Mouse (Mus musculus) limb, embryonic 14.5 days (tissue): ENCODE measurements at regions not wholly inside any gene's neighbourhood (a gene's known extent, or its start where the extent isn't known, plus 50 kb on each side); places are given as distances from the start of the nearest gene placed in this dataset.

ENCODE experiments used
- ATAC-seq: fragments of 200-750 bp; cut with Nextera tagmentation; 2 replicates; pipeline ENCODE4 v1.8.0; 2017; ENCODE audit warnings: low read depth, moderate number of reproducible peaks, moderate TSS enrichment; ENCODE audit not compliant: low FRiP score
- DNase-seq: peaks from one replicate; pipeline ENCODE4 v3.0.0-alpha.2; 2015; ENCODE audit warnings: low spot score
- H3K27ac ChIP-seq: fragments of 300-500 bp; sonication (generic); replicated peaks from 2 replicates; pipeline ENCODE4 v1.5.1; 2014; ENCODE audit warnings: low read depth, mild to moderate bottlenecking, low read length, moderate library complexity, mixed read lengths
- H3K27me3 ChIP-seq: fragments of 300-500 bp; sonication (generic); 2 replicates; pipeline ENCODE4 v1.6.1; 2014; ENCODE audit warnings: low read length, mixed read lengths; ENCODE audit not compliant: control insufficient read depth, insufficient read depth
- H3K36me3 ChIP-seq: fragments of 300-500 bp; sonication (generic); 2 replicates; pipeline ENCODE4 v1.6.1; 2014; ENCODE audit warnings: mild to moderate bottlenecking, low read length, moderate library complexity, mixed read lengths; ENCODE audit not compliant: control insufficient read depth, insufficient read depth
- H3K4me1 ChIP-seq: fragments of 300-500 bp; sonication (generic); 2 replicates; pipeline ENCODE4 v1.6.1; 2014; ENCODE audit warnings: antibody characterized with exemption, low read length, mixed read lengths; ENCODE audit not compliant: control insufficient read depth, insufficient read depth
- H3K4me2 ChIP-seq: fragments of 300-500 bp; sonication (generic); replicated peaks from 2 replicates; pipeline ENCODE4 v1.6.1; 2014; ENCODE audit warnings: low read depth, mild to moderate bottlenecking, low read length, moderate library complexity; ENCODE audit not compliant: severe bottlenecking
- H3K4me3 ChIP-seq: fragments of 300-500 bp; sonication (generic); replicated peaks from 2 replicates; pipeline ENCODE4 v1.5.1; 2014; ENCODE audit warnings: low read length
- H3K9ac ChIP-seq: fragments of 300-500 bp; sonication (generic); 2 replicates; pipeline ENCODE4 v1.6.1; 2014; ENCODE audit warnings: mild to moderate bottlenecking, low read depth, low read length, moderate library complexity; ENCODE audit not compliant: severe bottlenecking
- H3K9me3 ChIP-seq: fragments of 300-500 bp; sonication (generic); 2 replicates; pipeline ENCODE4 v1.6.1; 2016; ENCODE audit warnings: low read length; ENCODE audit not compliant: control insufficient read depth
- POLR2A ChIP-seq: fragments of 200-500 bp; IDR thresholded peaks from 2 replicates; pipeline ENCODE4 v1.8.0; 2012; ENCODE audit warnings: inconsistent platforms, mild to moderate bottlenecking, moderate library complexity, borderline replicate concordance; ENCODE audit not compliant: insufficient read depth, insufficient read length; ENCODE audit errors: extremely low read depth
- WGBS: fragments of 180-500 bp; shearing (Covaris S2); extraction: QIAGEN DNeasy Blood & Tissue Kit; methylation state at CpG from one replicate; pipeline ENCODE4 v1.1.7; 2014; 5-methylcytosine and 5-hydroxymethylcytosine counted together

GRCm38 (mm10) chr10:21702134-21702533 is 109.2 kb downstream of the 1700020N01Rik start:
- no peaks in the 10 kb centered on the region for H3K9me3 ChIP-seq
- DNase-seq (no peak), ATAC-seq (no peak)
- no peak overlapping the region for H3K4me2 ChIP-seq
- WGBS = 72% methylated on average over 1 of the region's 1 CpGs
- H3K9ac ChIP-seq = no peak overlapping the region
- no peak overlapping the region for H3K27ac ChIP-seq
- H3K36me3 ChIP-seq = no peaks in the 10 kb centered on the region
- no peaks in the 10 kb centered on the region for H3K27me3 ChIP-seq
- no peak overlapping the region for H3K4me3 ChIP-seq
- H3K4me1 ChIP-seq = no peaks in the 10 kb centered on the region
- no peak for TF ChIP-seq POLR2A

GRCm38 (mm10) chr10:21711866-21712265 is 118.9 kb downstream of the 1700020N01Rik start:
- Histone ChIP-seq H3K36me3 (no peaks in the 10 kb centered on the region), H3K27ac (no peak overlapping the region), H3K4me1 (no peaks in the 10 kb centered on the region), H3K4me2 (no peak overlapping the region), H3K4me3 (no peak overlapping the region), H3K9ac (no peak overlapping the region), H3K27me3 (no peaks in the 10 kb centered on the region), H3K9me3 (no peaks in the 10 kb centered on the region)
- 68% methylated on average over 7 of the region's 7 CpGs for WGBS
- no peak for DNase-seq
- ATAC-seq = no peak
- TF ChIP-seq POLR2A = no peak

- Histone ChIP-seq H3K4me1 (no peaks in the 10 kb centered on the region), H3K27me3 (no peaks in the 10 kb centered on the region), H3K27ac (no peak overlapping the region), H3K4me2 (no peak overlapping the region), H3K9me3 (no peaks in the 10 kb centered on the region), H3K36me3 (no peaks in the 10 kb centered on the region), H3K4me3 (no peak overlapping the region), H3K9ac (no peak overlapping the region)
- WGBS = 38% methylated on average over 3 of the region's 3 CpGs
- no peak for ATAC-seq
- no peak for TF ChIP-seq POLR2A
- no peak for DNase-seq
Measured at GRCm38 (mm10) chr10:21712828-21713227, 119.9 kb downstream of the 1700020N01Rik start.

GRCm38 (mm10) chr10:21715436-21715835 is 122.5 kb downstream of the 1700020N01Rik start:
- TF ChIP-seq POLR2A = no peak
- H3K36me3 ChIP-seq = no peaks in the 10 kb centered on the region
- ATAC-seq (no peak), DNase-seq (no peak)
- H3K4me1 ChIP-seq = no peaks in the 10 kb centered on the region
- no peak overlapping the region for H3K4me3 ChIP-seq
- no peak overlapping the region for H3K4me2 ChIP-seq
- no peak overlapping the region for H3K9ac ChIP-seq
- H3K27me3 ChIP-seq = no peaks in the 10 kb centered on the region
- no peaks in the 10 kb centered on the region for H3K9me3 ChIP-seq
- no peak overlapping the region for H3K27ac ChIP-seq
- WGBS = 81% methylated on average over 3 of the region's 3 CpGs

- ATAC-seq (no peak), DNase-seq (no peak)
- Histone ChIP-seq H3K4me3 (no peak overlapping the region), H3K36me3 (no peaks in the 10 kb centered on the region), H3K4me2 (no peak overlapping the region), H3K9ac (no peak overlapping the region), H3K27ac (no peak overlapping the region), H3K27me3 (no peaks in the 10 kb centered on the region), H3K9me3 (no peaks in the 10 kb centered on the region), H3K4me1 (no peaks in the 10 kb centered on the region)
- TF ChIP-seq POLR2A = no peak
- WGBS = 61% methylated on average over 4 of the region's 4 CpGs
Measured at GRCm38 (mm10) chr10:21718189-21718588, 125.2 kb downstream of the 1700020N01Rik start.

- TF ChIP-seq POLR2A = no peak
- Histone ChIP-seq H3K4me1 (no peaks in the 10 kb centered on the region), H3K36me3 (no peaks in the 10 kb centered on the region), H3K4me2 (no peak overlapping the region), H3K27me3 (no peaks in the 10 kb centered on the region), H3K9me3 (no peaks in the 10 kb centered on the region), H3K4me3 (no peak overlapping the region), H3K27ac (no peak overlapping the region), H3K9ac (no peak overlapping the region)
- ATAC-seq = no peak
- no peak for DNase-seq
- 93% methylated on average over 3 of the region's 3 CpGs for WGBS
Measured at GRCm38 (mm10) chr10:21724351-21724750, 131.4 kb downstream of the 1700020N01Rik start.
